Mouse (Mus musculus): ENCODE data around the gene Rras. TPM values are rescaled to one million over a fixed set of nuclear protein-coding genes. Genes with fewer than 3 reads are reported as not detected.

Rras gene
- polyA plus RNA-seq, 1 experiment from 2014 or later: 44.9 TPM

- H3K9ac ChIP-seq: no peak overlapping the region
- no peaks in the 10 kb centered on the region for H3K9me3 ChIP-seq
- H3K36me3 ChIP-seq: peaks cover 13% of the 10 kb centered on the region; the same call in 1 of the 2 replicates
- no peak overlapping the region for H3K27ac ChIP-seq
- 80% methylated on average over 10 of the region's 10 CpGs for WGBS
- H3K4me1 ChIP-seq: peaks cover 25% of the 10 kb centered on the region
- no peak overlapping the region for H3K4me2 ChIP-seq
- H3K27me3 ChIP-seq: no peaks in the 10 kb centered on the region
- no peak overlapping the region for H3K4me3 ChIP-seq
- no peak for ATAC-seq (ENCODE audit: insufficient number of reproducible peaks, low FRiP score, low TSS enrichment, low read depth)
These were observed 41.1 kb downstream of the Rras start for GRCm38 (mm10) chr7:45058607-45059571.

GRCm38 (mm10) chr7:45060632-45061122, 42.9 kb downstream of the Rras start:
- Histone ChIP-seq H3K27me3 (no peaks in the 10 kb centered on the region), H3K4me1 (peaks cover 21% of the 10 kb centered on the region), H3K4me3 (no peak overlapping the region), H3K9me3 (no peaks in the 10 kb centered on the region), H3K4me2 (0 out of 2 replicates have a peak overlapping the region, but pooled peaks have one; percentile 55), H3K9ac (no peak overlapping the region), H3K36me3 (peaks cover 13% of the 10 kb centered on the region; the same call in 1 of the 2 replicates), H3K27ac (no peak overlapping the region)
- 90% methylated on average over 6 of the region's 6 CpGs for WGBS
- ATAC-seq (ENCODE audit: insufficient number of reproducible peaks, low FRiP score, low TSS enrichment, low read depth): no peak

DNA sequence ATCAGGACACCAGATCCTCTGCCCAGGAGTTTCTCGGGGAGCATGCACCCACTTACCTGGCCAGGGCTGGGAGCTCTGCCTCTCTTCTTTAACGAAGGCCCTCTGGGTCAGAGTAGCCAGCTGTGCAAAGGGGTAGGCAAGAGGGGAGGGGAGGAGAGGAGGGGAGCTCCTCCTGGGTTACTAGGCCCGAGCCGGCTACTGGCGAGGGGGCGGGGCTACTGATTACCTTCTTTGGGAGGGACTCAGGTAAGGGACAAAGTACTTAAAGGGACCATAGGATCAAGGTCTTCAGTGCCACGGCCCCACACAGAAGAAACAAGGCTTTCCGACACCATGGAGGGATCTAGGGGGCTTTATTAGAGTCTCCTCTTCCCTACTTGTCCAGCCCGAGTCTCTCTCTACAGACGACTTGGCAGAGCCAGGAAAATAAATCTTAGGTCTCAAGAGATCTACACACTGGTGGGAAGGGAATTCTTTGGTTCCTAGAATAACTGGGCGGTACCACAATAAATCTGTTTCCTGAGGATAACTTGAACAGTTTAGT, 43.8 kb downstream of the Rras start:
- ATAC-seq (ENCODE audit: insufficient number of reproducible peaks, low FRiP score, low TSS enrichment, low read depth): no peak
- Histone ChIP-seq H3K27me3 (no peaks in the 10 kb centered on the region), H3K27ac (peak overlapping the region; percentile 96), H3K9me3 (no peaks in the 10 kb centered on the region), H3K4me3 (peak overlapping the region; percentile 72), H3K9ac (peak overlapping the region; percentile 27), H3K4me1 (peaks cover 21% of the 10 kb centered on the region), H3K36me3 (peaks cover 13% of the 10 kb centered on the region; the same call in 1 of the 2 replicates), H3K4me2 (peak overlapping the region; percentile 55)
- WGBS: 11% methylated on average over 11 of the region's 11 CpGs

- peak within 1 kb of the TSS; percentile 96 for H3K27ac ChIP-seq
- H3K9ac ChIP-seq: peak within 1 kb of the TSS; percentile 44
- H3K27me3 ChIP-seq: no peaks in the 10 kb centered on the region
- H3K36me3 ChIP-seq: peaks cover 13% of the 10 kb centered on the region; the same call in 1 of the 2 replicates
- H3K4me2 ChIP-seq: peak within 1 kb of the TSS; percentile 55
- peak; percentile 86 for ATAC-seq (ENCODE audit: insufficient number of reproducible peaks, low FRiP score, low TSS enrichment, low read depth)
- H3K4me3 ChIP-seq: peak within 1 kb of the TSS; percentile 72
- WGBS: under 1% methylated on average over 31 of the region's 31 CpGs
- H3K9me3 ChIP-seq: no peaks in the 10 kb centered on the region
- H3K4me1 ChIP-seq: peaks cover 21% of the 10 kb centered on the region
These were observed 44.6 kb downstream of the Rras start, which contains the start of the genes Nosip and Prrg2 for GRCm38 (mm10) chr7:45062239-45062835. Nosip (plus strand) TSS chr7:45062429. Prrg2 (minus strand) TSS chr7:45062677.

- ATAC-seq (ENCODE audit: insufficient number of reproducible peaks, low FRiP score, low TSS enrichment, low read depth): no peak
- no peaks in the 10 kb centered on the region for H3K36me3 ChIP-seq
- H3K9me3 ChIP-seq: no peaks in the 10 kb centered on the region
- H3K27me3 ChIP-seq: no peaks in the 10 kb centered on the region
- H3K4me3 ChIP-seq: no peak overlapping the region
- no peak overlapping the region for H3K4me2 ChIP-seq
- no peak overlapping the region for H3K9ac ChIP-seq
- H3K4me1 ChIP-seq: peaks cover 6% of the 10 kb centered on the region
- 82% methylated on average over 4 of the region's 4 CpGs for WGBS
- no peak overlapping the region for H3K27ac ChIP-seq
These were observed 49.6 kb downstream of the Rras start for GRCm38 (mm10) chr7:45067190-45067999.

DNA sequence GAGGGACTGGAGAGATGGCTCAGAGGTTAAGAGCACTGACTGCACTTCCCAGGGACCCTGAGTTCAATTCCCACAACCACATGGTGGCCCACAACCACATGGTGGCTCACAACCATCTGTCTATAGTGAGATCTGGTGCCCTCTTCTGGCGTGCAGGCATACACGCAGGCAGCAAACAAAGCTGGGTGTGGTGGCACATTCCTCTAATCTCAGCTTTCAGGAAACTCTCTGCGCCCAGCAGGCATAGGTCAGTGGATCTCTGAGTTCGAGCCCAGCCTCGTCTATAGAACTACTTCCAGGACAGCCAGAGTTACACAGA, 50.2 kb downstream of the Rras start:
- H3K36me3 ChIP-seq: no peaks in the 10 kb centered on the region
- H3K9me3 ChIP-seq: no peaks in the 10 kb centered on the region
- no peak overlapping the region for H3K9ac ChIP-seq
- 26% methylated on average over 5 of the region's 5 CpGs for WGBS
- no peak overlapping the region for H3K4me3 ChIP-seq
- ATAC-seq (ENCODE audit: insufficient number of reproducible peaks, low FRiP score, low TSS enrichment, low read depth): no peak
- no peak overlapping the region for H3K4me2 ChIP-seq
- H3K4me1 ChIP-seq: peaks cover 6% of the 10 kb centered on the region
- no peaks in the 10 kb centered on the region for H3K27me3 ChIP-seq
- no peak overlapping the region for H3K27ac ChIP-seq

GRCm38 (mm10) chr7:45069671-45070070, 51.9 kb downstream of the Rras start:
- Histone ChIP-seq H3K27ac (no peak overlapping the region), H3K4me1 (no peaks in the 10 kb centered on the region), H3K36me3 (peaks cover 14% of the 10 kb centered on the region), H3K4me3 (no peak overlapping the region), H3K27me3 (no peaks in the 10 kb centered on the region), H3K9me3 (no peaks in the 10 kb centered on the region), H3K9ac (no peak overlapping the region), H3K4me2 (no peak overlapping the region)
- ATAC-seq (ENCODE audit: insufficient number of reproducible peaks, low FRiP score, low TSS enrichment, low read depth): no peak
- WGBS: 88% methylated on average over 2 of the region's 2 CpGs

Small RNA genes within 50 kb of the gene (microRNA-seq; reads per million reads assigned to microRNA genes)
- gene Mir7054: 1.2 reads per million

Other genes starting within 250 kb of the Rras start
- gene Nup62, start 201.9 kb upstream of the Rras start, polyA plus RNA-seq (2015; fragmentation: Nextera tagmentation; extraction: Ambion mirVana): 83.6 and 88.0 TPM in 2 replicates
- 1.0 and 1.6 TPM in 2 replicates for gene Il4i1, start 201.6 kb upstream of the Rras start, polyA plus RNA-seq (2015; fragmentation: Nextera tagmentation; extraction: Ambion mirVana)
- 5.7 and 6.2 TPM in 2 replicates for gene Atf5, start 201.3 kb upstream of the Rras start, polyA plus RNA-seq (2015; fragmentation: Nextera tagmentation; extraction: Ambion mirVana)
- 118 and 124 TPM in 2 replicates for gene Akt1s1, start 169.0 kb upstream of the Rras start, polyA plus RNA-seq (2015; fragmentation: Nextera tagmentation; extraction: Ambion mirVana)
- gene Tbc1d17, start 168.9 kb upstream of the Rras start, polyA plus RNA-seq (2015; fragmentation: Nextera tagmentation; extraction: Ambion mirVana): 82.6 and 89.6 TPM in 2 replicates
- gene Pnkp, start 160.8 kb upstream of the Rras start, polyA plus RNA-seq (2015; fragmentation: Nextera tagmentation; extraction: Ambion mirVana): 29.7 and 29.8 TPM in 2 replicates
- gene Ptov1, start 148.2 kb upstream of the Rras start, polyA plus RNA-seq (2015; fragmentation: Nextera tagmentation; extraction: Ambion mirVana): 286 and 373 TPM in 2 replicates
- gene Med25, start 125.2 kb upstream of the Rras start, polyA plus RNA-seq (2015; fragmentation: Nextera tagmentation; extraction: Ambion mirVana): 103 and 109 TPM in 2 replicates
- 22.8 and 24.2 TPM in 2 replicates for gene Fuz, start 121.9 kb upstream of the Rras start, polyA plus RNA-seq (2015; fragmentation: Nextera tagmentation; extraction: Ambion mirVana)
- 68.8 and 71.9 TPM in 2 replicates for gene Ap2a1, start 88.5 kb upstream of the Rras start, polyA plus RNA-seq (2015; fragmentation: Nextera tagmentation; extraction: Ambion mirVana)
- gene Tsks, start 74.8 kb upstream of the Rras start, polyA plus RNA-seq (2015; fragmentation: Nextera tagmentation; extraction: Ambion mirVana): 0.17 TPM in 1 of 2 replicates, not detected in the other
- gene Cpt1c, start 43.1 kb upstream of the Rras start, polyA plus RNA-seq (2015; fragmentation: Nextera tagmentation; extraction: Ambion mirVana): 27.9 and 28.3 TPM in 2 replicates
- gene Prmt1, start 31.4 kb upstream of the Rras start, polyA plus RNA-seq (2015; fragmentation: Nextera tagmentation; extraction: Ambion mirVana): 408 and 429 TPM in 2 replicates
- 101 and 105 TPM in 2 replicates for gene Irf3, start 20.3 kb upstream of the Rras start, polyA plus RNA-seq (2015; fragmentation: Nextera tagmentation; extraction: Ambion mirVana)
- gene Bcl2l12, start 19.2 kb upstream of the Rras start, polyA plus RNA-seq (2015; fragmentation: Nextera tagmentation; extraction: Ambion mirVana): 58.8 and 59.4 TPM in 2 replicates
- 34.8 TPM in 2 replicates for gene Scaf1, start 1.6 kb upstream of the Rras start, polyA plus RNA-seq (2015; fragmentation: Nextera tagmentation; extraction: Ambion mirVana)
- gene Prr12, start 34.9 kb downstream of the Rras start, polyA plus RNA-seq (2015; fragmentation: Nextera tagmentation; extraction: Ambion mirVana): 9.3 and 11.5 TPM in 2 replicates
- 63.0 and 70.3 TPM in 2 replicates for gene Nosip, start 44.5 kb downstream of the Rras start, polyA plus RNA-seq (2015; fragmentation: Nextera tagmentation; extraction: Ambion mirVana)
- gene Prrg2, start 44.7 kb downstream of the Rras start, polyA plus RNA-seq (2015; fragmentation: Nextera tagmentation; extraction: Ambion mirVana): 23.1 and 25.1 TPM in 2 replicates
- gene Rcn3, start 74.3 kb downstream of the Rras start, polyA plus RNA-seq (2015; fragmentation: Nextera tagmentation; extraction: Ambion mirVana): 653 and 714 TPM in 2 replicates
- 99.7 and 121 TPM in 2 replicates for gene Fcgrt, start 85.9 kb downstream of the Rras start, polyA plus RNA-seq (2015; fragmentation: Nextera tagmentation; extraction: Ambion mirVana)
- gene Rps11, start 106.5 kb downstream of the Rras start, polyA plus RNA-seq (2015; fragmentation: Nextera tagmentation; extraction: Ambion mirVana): 1,215 and 1,484 TPM in 2 replicates
- gene Rpl13a, start 110.8 kb downstream of the Rras start, polyA plus RNA-seq (2015; fragmentation: Nextera tagmentation; extraction: Ambion mirVana): 1,220 and 1,390 TPM in 2 replicates
- 0.65 TPM in 1 of 2 replicates, not detected in the other for gene Gm45713, start 118.3 kb downstream of the Rras start, polyA plus RNA-seq (2015; fragmentation: Nextera tagmentation; extraction: Ambion mirVana)
- 2.1 and 2.7 TPM in 2 replicates for gene Flt3l, start 118.5 kb downstream of the Rras start, polyA plus RNA-seq (2015; fragmentation: Nextera tagmentation; extraction: Ambion mirVana)
- 76.3 and 84.6 TPM in 2 replicates for gene Pih1d1, start 136.3 kb downstream of the Rras start, polyA plus RNA-seq (2015; fragmentation: Nextera tagmentation; extraction: Ambion mirVana)
- gene Aldh16a1, start 136.6 kb downstream of the Rras start, polyA plus RNA-seq (2015; fragmentation: Nextera tagmentation; extraction: Ambion mirVana): 44.1 and 49.1 TPM in 2 replicates
- gene Slc17a7, start 146.0 kb downstream of the Rras start, polyA plus RNA-seq (2015; fragmentation: Nextera tagmentation; extraction: Ambion mirVana): 0.12 and 0.24 TPM in 2 replicates
- gene Gfy, start 161.6 kb downstream of the Rras start, polyA plus RNA-seq (2015; fragmentation: Nextera tagmentation; extraction: Ambion mirVana): not detected in 2 replicates
- not detected in 2 replicates for gene Pth2, start 163.0 kb downstream of the Rras start, polyA plus RNA-seq (2015; fragmentation: Nextera tagmentation; extraction: Ambion mirVana)
- 1.2 and 2.7 TPM in 2 replicates for gene Ccdc155, start 186.9 kb downstream of the Rras start, polyA plus RNA-seq (2015; fragmentation: Nextera tagmentation; extraction: Ambion mirVana)
- 51.2 and 64.5 TPM in 2 replicates for gene Dkkl1, start 194.2 kb downstream of the Rras start, polyA plus RNA-seq (2015; fragmentation: Nextera tagmentation; extraction: Ambion mirVana)
- gene Tead2, start 197.8 kb downstream of the Rras start, polyA plus RNA-seq (2015; fragmentation: Nextera tagmentation; extraction: Ambion mirVana): 131 and 134 TPM in 2 replicates
- 3.8 and 5.1 TPM in 2 replicates for gene Cd37, start 221.2 kb downstream of the Rras start, polyA plus RNA-seq (2015; fragmentation: Nextera tagmentation; extraction: Ambion mirVana)
- 0.09 TPM in 1 of 2 replicates, not detected in the other for gene Slc6a16, start 223.1 kb downstream of the Rras start, polyA plus RNA-seq (2015; fragmentation: Nextera tagmentation; extraction: Ambion mirVana)